8 mouse cellular contexts compared by ENCODE assay signal in genomic region chr12:32910560-32911194, GRCm38 (mm10). TPM values are rescaled to one million over a fixed set of nuclear protein-coding genes. Genes with fewer than 3 reads are reported as not detected.
A peak's percentile ranks its signal among the peaks of the same experiment; 100 is the strongest.
DNase-seq lines count a peak whose midpoint lies in the region; ATAC-seq and TF ChIP-seq lines count a peak whose summit lies in the region.

No protein-coding gene starts in this region.

- H3K27me3 ChIP-seq in spleen, adult 2 months (ENCODE audit: control insufficient read depth, insufficient read depth, low read length): no peaks in the 10 kb centered on the region
- H3K27me3 ChIP-seq in forebrain, embryonic 12.5 days: peaks cover 16% of the 10 kb centered on the region
- H3K27me3 ChIP-seq in intestine, embryonic 14.5 days (replicated peaks; ENCODE audit: control insufficient read depth, insufficient read depth, low read length): no peaks in the 10 kb centered on the region
- no peaks in the 10 kb centered on the region; the same call in 1 of the 2 replicates for H3K27me3 ChIP-seq in lung, embryonic 15.5 days

- 41% methylated on average over 15 of the region's 15 CpGs for WGBS in spleen, adult 2 months
- WGBS in forebrain, embryonic 12.5 days: 35% methylated on average over 15 of the region's 15 CpGs
- 39% methylated on average over 15 of the region's 15 CpGs for WGBS in intestine, embryonic 14.5 days
- 33% methylated on average over 15 of the region's 15 CpGs for WGBS in lung, embryonic 15.5 days

- peak; percentile 40; the same call in 1 of the 2 replicates for TF ChIP-seq CTCF in spleen, adult 2 months (IDR thresholded peaks at IDR 0.05; ENCODE audit: extremely low read depth, insufficient read depth, insufficient read length, insufficient replicate concordance)

- no peaks in the 10 kb centered on the region for H3K4me1 ChIP-seq in spleen, adult 2 months (ENCODE audit: control insufficient read depth, insufficient read depth, insufficient read length)
- peaks cover 6% of the 10 kb centered on the region for H3K4me1 ChIP-seq in forebrain, embryonic 12.5 days
- peaks cover 5% of the 10 kb centered on the region; the same call in 1 of the 2 replicates for H3K4me1 ChIP-seq in intestine, embryonic 14.5 days (replicated peaks; ENCODE audit: control insufficient read depth, insufficient read depth, low read length)
- peaks cover 6% of the 10 kb centered on the region; the same call in 1 of the 2 replicates for H3K4me1 ChIP-seq in lung, embryonic 15.5 days

- ATAC-seq in forebrain, embryonic 12.5 days (ENCODE audit: low FRiP score): peak; percentile 44
- ATAC-seq in intestine, embryonic 14.5 days (replicated peaks; ENCODE audit: low FRiP score, low TSS enrichment, low read depth): no peak
- ATAC-seq in lung, embryonic 15.5 days (ENCODE audit: borderline replicate concordance, extremely low read depth, low FRiP score, low TSS enrichment): no peak

- H3K9me3 ChIP-seq in forebrain, embryonic 12.5 days: no peaks in the 10 kb centered on the region
- no peaks in the 10 kb centered on the region for H3K9me3 ChIP-seq in intestine, embryonic 14.5 days (ENCODE audit: control insufficient read depth, low read length)
- no peaks in the 10 kb centered on the region for H3K9me3 ChIP-seq in lung, embryonic 15.5 days

- no peak overlapping the region for H3K27ac ChIP-seq in spleen, adult 2 months (ENCODE audit: insufficient read depth, low read length)
- no peak overlapping the region for H3K27ac ChIP-seq in forebrain, embryonic 12.5 days
- no peak overlapping the region for H3K27ac ChIP-seq in intestine, embryonic 14.5 days (ENCODE audit: low read depth)
- H3K27ac ChIP-seq in lung, embryonic 15.5 days: no peak overlapping the region

- no peak for TF ChIP-seq POLR2A in spleen, adult 2 months (IDR thresholded peaks at IDR 0.05; ENCODE audit: low read depth, low read length)

- H3K4me3 ChIP-seq in spleen, adult 2 months (ENCODE audit: extremely low read depth, insufficient read depth, insufficient read length): no peak overlapping the region
- 0 out of 2 replicates have a peak overlapping the region, but pooled peaks have one; percentile 11 for H3K4me3 ChIP-seq in forebrain, embryonic 12.5 days (replicated peaks)
- no peak overlapping the region; the same call in 1 of the 2 replicates for H3K4me3 ChIP-seq in intestine, embryonic 14.5 days (ENCODE audit: low read depth, low read length)
- peak overlapping the region; percentile 10 for H3K4me3 ChIP-seq in lung, embryonic 15.5 days

- peak in 1 of 2 experiments; percentile 28 for DNase-seq in spleen, adult 2 months (ENCODE audit: low read depth in 1 of 2, low spot score in 2 of 2)
- DNase-seq in spleen, adult 12 weeks (ENCODE audit: low spot score): no peak
- peak; percentile 83 for DNase-seq in c-Kit-positive CD71-negative TER-119-negative erythroid progenitor cells, embryonic 14.5 days (ENCODE audit: low read depth)
- DNase-seq in intestine, embryonic 14.5 days (ENCODE audit: low spot score): peak; percentile 71
- DNase-seq in retina, embryonic 14.5 days (ENCODE audit: low spot score): peak; percentile 82
- no peak for DNase-seq in frontal cortex, postnatal 10 days (ENCODE audit: low spot score in 2 of 2)

- H3K9ac ChIP-seq in forebrain, embryonic 12.5 days: 0 out of 2 replicates have a peak overlapping the region, but pooled peaks have one; percentile 4
- H3K9ac ChIP-seq in intestine, embryonic 14.5 days (ENCODE audit: low read length): no peak overlapping the region
- H3K9ac ChIP-seq in lung, embryonic 15.5 days: no peak overlapping the region

- H3K4me2 ChIP-seq in forebrain, embryonic 12.5 days: peak overlapping the region; percentile 45
- peak overlapping the region; percentile 43 for H3K4me2 ChIP-seq in intestine, embryonic 14.5 days (ENCODE audit: low read length)
- H3K4me2 ChIP-seq in lung, embryonic 15.5 days: peak overlapping the region; percentile 49

- H3K36me3 ChIP-seq in spleen, adult 2 months (ENCODE audit: control insufficient read depth, insufficient read depth, low read length): no peaks in the 10 kb centered on the region
- H3K36me3 ChIP-seq in forebrain, embryonic 12.5 days (replicated peaks): no peaks in the 10 kb centered on the region
- H3K36me3 ChIP-seq in intestine, embryonic 14.5 days (ENCODE audit: control insufficient read depth, insufficient read depth, low read length): no peaks in the 10 kb centered on the region
- H3K36me3 ChIP-seq in lung, embryonic 15.5 days: no peaks in the 10 kb centered on the region

RNA-seq across cellular contexts. Expression of gene Sypl, which starts 43.0 kb away (rescaled TPM):
- 25.7 and 36.9 TPM in 2 replicates for polyA plus RNA-seq in spleen, adult 2 months (2012; rRNA removed)
- 44.5 and 47.1 TPM in 2 replicates for polyA plus RNA-seq in forebrain, embryonic 12.5 days (2016; fragmentation: Nextera tagmentation; extraction: Ambion mirVana)
- 127 and 129 TPM in 2 replicates for polyA plus RNA-seq in intestine, embryonic 14.5 days (2014; fragmentation: Nextera tagmentation; extraction: Ambion mirVana)
- 156 and 164 TPM in 2 replicates for polyA plus RNA-seq in lung, embryonic 15.5 days (2015; fragmentation: Nextera tagmentation; extraction: Ambion mirVana)

Comparison
In these comparisons a context has a peak if more than half of its experiments do, and no peak if none do; other contexts are left out.
1. DNase-seq: peak in c-Kit-positive CD71-negative TER-119-negative erythroid progenitor cells, embryonic 14.5 days (single experiment), intestine, embryonic 14.5 days (single experiment) and retina, embryonic 14.5 days (single experiment); none in spleen, adult 12 weeks (single experiment) and frontal cortex, postnatal 10 days (0 of 2).
2. H3K4me3 ChIP-seq: peak in forebrain, embryonic 12.5 days (single experiment) and lung, embryonic 15.5 days (single experiment); none in spleen, adult 2 months (single experiment) and intestine, embryonic 14.5 days (single experiment).
3. Peak in every context shown above with its lines, with median percentiles within 50 percentile points of each other: H3K4me2 ChIP-seq.